Mouse (Mus musculus) gastrocnemius, postnatal 10 days (tissue): Measurements from ENCODE around the gene Gm20870. TPM values are rescaled to one million over a fixed set of nuclear protein-coding genes. Genes with fewer than 3 reads are reported as not detected.
"Not testable (repeated sequence)": the region's sequence is repeated elsewhere in the genome, so short reads cannot be mapped to it uniquely, and the experiment has no call there.

Experiments
- DNase-seq: peaks from one replicate; pipeline ENCODE4 v3.0.0; 2021; ENCODE audit warnings: mixed read lengths
- long read RNA-seq, 2 experiments: library from polyadenylated mRNA; stranded (forward); transcript quantifications; one replicate each; pipeline ENCODE4 v2.0.0; 2021
- total RNA-seq, 2 experiments: library from RNA; stranded (reverse); gene quantifications; 2 replicates each; pipeline ENCODE4 v1.2.3; 2021

Gm20870 gene
- not detected for total RNA-seq
- long read RNA-seq, experiment 1 = 0 reads
- long read RNA-seq, experiment 2 = 0 reads

GRCm38 (mm10) chrY:71691743-71692142 lies at the start of gene Gm20870:
TSS of gene Gm20870 (plus strand) at chrY:71692043.
- not testable (repeated sequence) for DNase-seq

Other genes starting within 250 kb of the Gm20870 start
- not detected for gene Gm20869, start 222.6 kb upstream of the Gm20870 start, total RNA-seq